In genomic region chr11:50226406-50226805, GRCm38 (mm10) we compare ENCODE assay signal across 8 mouse cellular contexts. TPM values are rescaled to one million over a fixed set of nuclear protein-coding genes. Genes with fewer than 3 reads are reported as not detected.
DNase-seq lines count a peak whose midpoint lies in the region; ATAC-seq and TF ChIP-seq lines count a peak whose summit lies in the region.

No protein-coding gene starts in this region.

- peak overlapping the region; percentile 89 for H3K4me3 ChIP-seq in liver, adult 2 months (ENCODE audit: insufficient read depth, low read depth, low read length)
- peak overlapping the region; percentile 84 for H3K4me3 ChIP-seq in embryonic facial prominence, embryonic 13.5 days
- peak overlapping the region; percentile 96 for H3K4me3 ChIP-seq in neural tube, embryonic 12.5 days

- H3K27ac ChIP-seq in liver, adult 2 months (replicated peaks; ENCODE audit: insufficient read depth, low read depth, low read length): peak overlapping the region; percentile 56
- H3K27ac ChIP-seq in embryonic facial prominence, embryonic 13.5 days: no peak overlapping the region
- H3K27ac ChIP-seq in neural tube, embryonic 12.5 days: no peak overlapping the region

- peak overlapping the region; percentile 85 for H3K4me2 ChIP-seq in embryonic facial prominence, embryonic 13.5 days
- H3K4me2 ChIP-seq in neural tube, embryonic 12.5 days (replicated peaks): peak overlapping the region; percentile 90

- peaks cover 29% of the 10 kb centered on the region for H3K4me1 ChIP-seq in liver, adult 2 months (ENCODE audit: control insufficient read depth, insufficient read depth, low read length)
- peaks cover 55% of the 10 kb centered on the region for H3K4me1 ChIP-seq in embryonic facial prominence, embryonic 13.5 days
- H3K4me1 ChIP-seq in neural tube, embryonic 12.5 days: peaks cover 46% of the 10 kb centered on the region

- no peak for TF ChIP-seq POLR2A in liver, adult 2 months (IDR thresholded peaks at IDR 0.05; ENCODE audit: extremely low read depth, insufficient read depth, low read length)

- DNase-seq in liver, adult 2 months (ENCODE audit: extremely low read depth, low read depth, low spot score): no peak
- no peak for DNase-seq in liver
- DNase-seq in induced T-regulatory cell, adult 2 months (ENCODE audit: low read depth): peak; percentile 34
- no peak for DNase-seq in frontal cortex, adult 2 months (ENCODE audit: extremely low spot score in 1 of 2, low spot score in 1 of 2)
- no peak for DNase-seq in thymus, postnatal 4 days
- DNase-seq in urinary bladder, postnatal 25 days (ENCODE audit: low spot score): no peak

- no peak for ATAC-seq in embryonic facial prominence, embryonic 13.5 days (ENCODE audit: insufficient number of reproducible peaks, insufficient read depth, low FRiP score, low TSS enrichment, low read depth)
- no peak for ATAC-seq in neural tube, embryonic 12.5 days (ENCODE audit: low FRiP score, low read depth)

- WGBS in liver, adult 2 months: 33% methylated on average over 2 of the region's 2 CpGs
- WGBS in embryonic facial prominence, embryonic 13.5 days: 34% methylated on average over 2 of the region's 2 CpGs
- WGBS in neural tube, embryonic 12.5 days: 41% methylated on average over 2 of the region's 2 CpGs

- H3K79me2 ChIP-seq in liver, adult 2 months (ENCODE audit: control insufficient read depth, insufficient read depth, low read length): peaks cover 15% of the 10 kb centered on the region; the same call in 1 of the 2 replicates

- H3K9ac ChIP-seq in liver, adult 2 months (ENCODE audit: low read depth, low read length): peak overlapping the region; percentile 97
- H3K9ac ChIP-seq in embryonic facial prominence, embryonic 13.5 days: peak overlapping the region; percentile 95
- peak overlapping the region; percentile 99 for H3K9ac ChIP-seq in neural tube, embryonic 12.5 days

- H3K27me3 ChIP-seq in liver, adult 2 months (ENCODE audit: control insufficient read depth, insufficient read depth, low read length): no peaks in the 10 kb centered on the region
- peaks cover 15% of the 10 kb centered on the region for H3K27me3 ChIP-seq in embryonic facial prominence, embryonic 13.5 days
- H3K27me3 ChIP-seq in neural tube, embryonic 12.5 days (replicated peaks): peaks cover 7% of the 10 kb centered on the region; the same call in 1 of the 2 replicates

- H3K36me3 ChIP-seq in liver, adult 2 months (ENCODE audit: control insufficient read depth, insufficient read depth, low read length): no peaks in the 10 kb centered on the region
- peaks cover 6% of the 10 kb centered on the region; the same call in 1 of the 2 replicates for H3K36me3 ChIP-seq in embryonic facial prominence, embryonic 13.5 days
- H3K36me3 ChIP-seq in neural tube, embryonic 12.5 days: peaks cover 9% of the 10 kb centered on the region; the same call in 1 of the 2 replicates

- no peak for TF ChIP-seq CTCF in liver, adult 2 months (IDR thresholded peaks at IDR 0.05; ENCODE audit: low read depth, low read length)

- no peaks in the 10 kb centered on the region for H3K9me3 ChIP-seq in embryonic facial prominence, embryonic 13.5 days
- no peaks in the 10 kb centered on the region for H3K9me3 ChIP-seq in neural tube, embryonic 12.5 days

RNA-seq across cellular contexts. Expression of gene Ltc4s, which starts 12.0 kb away (rescaled TPM):
- total RNA-seq in liver, adult 2 months (2014; rRNA removed): 0.27 and 0.28 TPM in 2 replicates
- polyA plus RNA-seq in liver, adult 2 months (2012; rRNA removed): 2.1 and 3.2 TPM in 2 replicates
- polyA plus RNA-seq in embryonic facial prominence, embryonic 13.5 days (2015; fragmentation: Nextera tagmentation; extraction: Ambion mirVana): 1.7 and 1.8 TPM in 2 replicates
- polyA plus RNA-seq in neural tube, embryonic 12.5 days (2016; fragmentation: Nextera tagmentation; extraction: Ambion mirVana): 0.32 and 1.4 TPM in 2 replicates
- polyA plus RNA-seq in frontal cortex, adult 2 months (2012; rRNA removed): 25.2 and 27.1 TPM in 2 replicates

RNA-seq across cellular contexts. Expression of gene Mgat4b, which starts 15.7 kb away (rescaled TPM):
- 9.8 and 16.5 TPM in 2 replicates for total RNA-seq in liver, adult 2 months (2014; rRNA removed)
- 26.3 and 28.8 TPM in 2 replicates for polyA plus RNA-seq in liver, adult 2 months (2012; rRNA removed)
- 15.8 and 21.5 TPM in 2 replicates for polyA plus RNA-seq in embryonic facial prominence, embryonic 13.5 days (2015; fragmentation: Nextera tagmentation; extraction: Ambion mirVana)
- polyA plus RNA-seq in neural tube, embryonic 12.5 days (2016; fragmentation: Nextera tagmentation; extraction: Ambion mirVana): 57.1 and 57.2 TPM in 2 replicates
- polyA plus RNA-seq in frontal cortex, adult 2 months (2012; rRNA removed): 57.7 and 59.8 TPM in 2 replicates

RNA-seq across cellular contexts. Expression of gene Sqstm1, which starts 15.8 kb away (rescaled TPM):
- 252 and 333 TPM in 2 replicates for total RNA-seq in liver, adult 2 months (2014; rRNA removed)
- 254 and 299 TPM in 2 replicates for polyA plus RNA-seq in liver, adult 2 months (2012; rRNA removed)
- polyA plus RNA-seq in embryonic facial prominence, embryonic 13.5 days (2015; fragmentation: Nextera tagmentation; extraction: Ambion mirVana): 193 and 206 TPM in 2 replicates
- 241 and 245 TPM in 2 replicates for polyA plus RNA-seq in neural tube, embryonic 12.5 days (2016; fragmentation: Nextera tagmentation; extraction: Ambion mirVana)
- 334 and 368 TPM in 2 replicates for polyA plus RNA-seq in frontal cortex, adult 2 months (2012; rRNA removed)

RNA-seq across cellular contexts. Expression of gene Mrnip, which starts 52.2 kb away (rescaled TPM):
- total RNA-seq in liver, adult 2 months (2014; rRNA removed): 8.5 and 9.3 TPM in 2 replicates
- 9.3 and 9.9 TPM in 2 replicates for polyA plus RNA-seq in liver, adult 2 months (2012; rRNA removed)
- polyA plus RNA-seq in embryonic facial prominence, embryonic 13.5 days (2015; fragmentation: Nextera tagmentation; extraction: Ambion mirVana): 18.0 and 22.9 TPM in 2 replicates
- polyA plus RNA-seq in neural tube, embryonic 12.5 days (2016; fragmentation: Nextera tagmentation; extraction: Ambion mirVana): 22.4 and 25.4 TPM in 2 replicates
- 23.7 and 25.1 TPM in 2 replicates for polyA plus RNA-seq in frontal cortex, adult 2 months (2012; rRNA removed)
